Mouse (Mus musculus) hindbrain, embryonic 11.5 days (tissue): Measurements from ENCODE around the gene Ccdc97. TPM values are rescaled to one million over a fixed set of nuclear protein-coding genes. Genes with fewer than 3 reads are reported as not detected.

Source experiments
- ATAC-seq: fragments of 200-750 bp; cut with Nextera tagmentation; 2 replicates; pipeline ENCODE4 v1.8.0; 2017; ENCODE audit warnings: mild to moderate bottlenecking, moderate TSS enrichment, moderate library complexity; ENCODE audit not compliant: low FRiP score
- DNase-seq: peaks from one replicate; pipeline ENCODE4 v3.0.0-alpha.2; 2015; ENCODE audit warnings: low spot score
- H3K27ac ChIP-seq: fragments of 300-500 bp; sonication (generic); 2 replicates; pipeline ENCODE4 v1.5.1; 2014; ENCODE audit warnings: mild to moderate bottlenecking, low read depth, low read length
- H3K27me3 ChIP-seq: fragments of 300-500 bp; sonication (generic); 2 replicates; pipeline ENCODE4 v1.6.1; 2014; ENCODE audit warnings: mild to moderate bottlenecking, low read length, moderate library complexity, mixed read lengths; ENCODE audit not compliant: control insufficient read depth, insufficient read depth
- H3K36me3 ChIP-seq: fragments of 300-500 bp; sonication (generic); 2 replicates; pipeline ENCODE4 v1.6.1; 2014; ENCODE audit warnings: mild to moderate bottlenecking, low read length, moderate library complexity, mixed read lengths; ENCODE audit not compliant: control insufficient read depth, insufficient read depth
- H3K4me1 ChIP-seq: fragments of 300-500 bp; sonication (generic); replicated peaks from 2 replicates; pipeline ENCODE4 v1.6.1; 2014; ENCODE audit warnings: low read length, mixed read lengths; ENCODE audit not compliant: control insufficient read depth, insufficient read depth
- H3K4me2 ChIP-seq: fragments of 300-500 bp; sonication (generic); replicated peaks from 2 replicates; pipeline ENCODE4 v1.6.1; 2014; ENCODE audit warnings: mild to moderate bottlenecking, low read depth, low read length
- H3K4me3 ChIP-seq: fragments of 300-500 bp; sonication (generic); 2 replicates; pipeline ENCODE4 v1.5.1; 2014; ENCODE audit warnings: low read depth, low read length
- H3K9ac ChIP-seq: fragments of 300-500 bp; sonication (generic); 2 replicates; pipeline ENCODE4 v1.6.1; 2014; ENCODE audit warnings: low read depth, low read length
- H3K9me3 ChIP-seq: fragments of 300-500 bp; sonication (generic); 2 replicates; pipeline ENCODE4 v1.6.1; 2016; ENCODE audit warnings: low read length; ENCODE audit not compliant: control insufficient read depth
- WGBS: fragments of 180-500 bp; shearing (Covaris S2); extraction: QIAGEN DNeasy Blood & Tissue Kit; methylation state at CpG from one replicate; pipeline ENCODE4 v1.1.7; 2014; 5-methylcytosine and 5-hydroxymethylcytosine counted together
- polyA plus RNA-seq: library from polyadenylated mRNA; unstranded; fragments of >200 nt; fragmentation: Nextera tagmentation; extraction: Ambion mirVana; gene quantifications from 2 replicates; pipeline ENCODE4 v1.2.1, GENCODE M21; 2014

Gene Ccdc97
- polyA plus RNA-seq, 1 experiment from 2014 or later: 33.7 TPM

DNA sequence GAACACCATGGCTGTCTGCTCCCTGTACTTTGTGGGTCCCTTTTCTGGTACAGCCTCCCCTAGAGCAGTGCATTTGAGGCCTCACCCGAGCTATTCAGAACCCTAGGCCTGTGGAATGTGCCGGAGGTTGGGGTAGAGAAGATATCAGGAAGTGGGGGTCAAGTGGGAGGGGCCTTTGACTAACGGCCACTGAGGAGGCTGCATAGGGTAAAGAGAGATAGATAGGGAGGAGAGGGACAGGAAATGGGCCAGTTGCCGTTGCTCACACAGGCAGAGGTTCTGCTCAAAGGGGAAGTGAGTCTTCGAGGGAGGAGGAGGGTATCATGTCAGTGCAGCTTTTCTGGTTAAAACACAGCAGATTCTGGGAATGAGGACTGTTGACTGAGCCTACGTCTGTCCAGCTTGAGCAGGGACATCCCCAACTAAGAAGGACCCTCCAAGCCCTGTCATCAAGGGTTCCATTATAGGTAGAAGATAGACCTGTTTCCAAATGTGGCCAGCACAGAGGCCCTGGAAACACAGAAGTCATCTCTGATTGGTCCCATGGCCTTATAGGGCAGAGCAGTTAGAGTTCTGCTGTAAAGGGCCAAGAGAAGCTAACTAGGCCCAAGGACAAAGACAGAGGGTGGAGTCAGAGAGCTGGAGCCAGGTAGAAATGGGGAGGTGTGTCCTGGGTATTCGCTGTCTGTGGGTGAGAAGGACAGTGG lies 35.3 kb downstream of the Ccdc97 start:
- DNase-seq: no peak
- no peak overlapping the region for H3K4me3 ChIP-seq
- H3K9me3 ChIP-seq: no peaks in the 10 kb centered on the region
- no peak overlapping the region for H3K9ac ChIP-seq
- H3K4me1 ChIP-seq: peaks cover 6% of the 10 kb centered on the region
- no peak overlapping the region for H3K4me2 ChIP-seq
- WGBS: 67% methylated on average over 7 of the region's 7 CpGs
- no peaks in the 10 kb centered on the region for H3K36me3 ChIP-seq
- no peak overlapping the region for H3K27ac ChIP-seq
- no peak for ATAC-seq
- H3K27me3 ChIP-seq: peaks cover 33% of the 10 kb centered on the region

DNA sequence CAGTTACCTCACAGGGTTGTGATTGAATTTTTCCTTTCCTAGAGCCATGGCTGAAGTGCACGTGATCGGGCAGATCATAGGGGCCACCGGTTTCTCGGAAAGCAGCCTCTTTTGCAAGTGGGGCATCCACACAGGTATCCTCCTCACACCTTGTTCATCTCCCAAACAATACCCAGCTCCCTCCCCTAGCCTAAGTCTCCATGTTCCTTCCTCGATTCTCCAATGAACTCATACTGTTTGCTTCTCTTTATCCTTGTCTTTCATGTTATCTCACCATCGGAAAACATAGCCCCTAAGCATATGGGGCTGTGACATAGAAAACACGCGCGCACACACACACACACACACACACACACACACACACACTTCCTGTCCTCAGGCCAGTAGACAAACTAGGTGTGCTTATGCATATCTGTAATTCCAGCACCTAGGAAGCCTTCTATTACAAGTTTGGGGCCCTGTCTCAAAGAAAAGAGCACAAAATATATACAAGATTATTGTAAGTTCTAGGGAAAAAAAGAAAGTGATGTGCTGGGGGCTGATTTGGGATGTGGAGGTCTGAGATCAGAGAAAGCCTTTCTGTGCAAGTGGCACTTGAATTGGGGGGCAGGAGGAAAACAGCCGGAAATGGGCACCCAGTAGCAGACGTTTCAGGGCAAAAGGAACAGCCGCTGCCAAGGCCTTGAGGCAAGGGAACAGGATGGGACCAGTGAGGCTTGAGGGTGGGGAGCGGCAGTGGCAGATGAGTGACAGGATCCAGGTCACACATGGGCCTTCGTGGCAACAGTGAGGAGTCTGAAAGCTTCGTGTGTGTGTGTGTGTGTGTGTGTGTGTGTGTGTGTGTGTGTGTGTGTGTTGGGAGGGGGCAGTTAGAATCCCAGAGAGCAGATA lies 37.3 kb downstream of the Ccdc97 start:
- H3K9me3 ChIP-seq: no peaks in the 10 kb centered on the region
- H3K27ac ChIP-seq: no peak overlapping the region
- H3K9ac ChIP-seq: no peak overlapping the region
- ATAC-seq (no peak; the same call in 1 of the 2 replicates), DNase-seq (no peak)
- peaks cover 15% of the 10 kb centered on the region for H3K27me3 ChIP-seq
- H3K4me1 ChIP-seq: no peaks in the 10 kb centered on the region; the same call in 1 of the 2 replicates
- peak overlapping the region; percentile 59; the same call in 1 of the 2 replicates for H3K4me3 ChIP-seq
- WGBS: 63% methylated on average over 15 of the region's 15 CpGs
- peak overlapping the region; percentile 8; the same call in 1 of the 2 replicates for H3K4me2 ChIP-seq
- no peaks in the 10 kb centered on the region for H3K36me3 ChIP-seq

DNA sequence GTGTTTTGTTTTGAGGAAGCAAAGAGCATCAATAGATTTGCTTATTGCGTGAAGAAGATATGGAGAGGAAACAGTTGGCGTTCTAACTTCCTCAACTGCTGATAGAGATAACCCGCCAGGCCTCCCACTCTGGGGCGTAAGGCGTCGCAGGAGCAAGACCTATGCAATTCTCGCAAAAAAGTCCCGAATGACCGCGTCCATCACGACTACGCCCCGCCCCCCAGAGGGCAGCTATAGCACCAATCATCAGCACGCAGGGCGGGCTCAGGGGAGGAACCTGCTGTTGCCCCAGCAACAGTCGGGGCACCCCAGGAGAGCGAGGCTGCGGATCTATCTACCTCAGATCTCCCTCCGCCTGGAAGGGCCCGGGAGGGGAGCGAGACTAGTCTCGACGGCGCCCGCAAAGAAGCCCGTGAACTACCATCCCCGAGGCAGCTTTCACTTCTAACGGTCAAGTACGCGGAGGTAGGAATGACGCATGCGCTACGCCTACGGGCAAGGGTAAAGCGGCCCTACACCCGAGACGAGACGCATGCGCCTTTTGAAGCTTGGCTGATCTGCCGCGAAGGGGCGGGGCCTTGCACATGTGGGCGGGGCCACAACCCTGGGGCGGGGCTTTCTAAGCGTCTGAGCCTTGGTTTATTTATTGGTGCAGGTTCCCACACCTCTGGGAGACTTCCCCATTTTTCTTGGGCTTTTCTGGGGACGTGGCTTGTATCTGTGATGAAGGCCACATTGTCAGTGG lies 38.2 kb downstream of the Ccdc97 start, which contains the start of gene B9d2:
Gene B9d2, plus strand, starts transcription at position 267 of the 745 bp plus-strand sequence.
- H3K27me3 ChIP-seq: peaks cover 12% of the 10 kb centered on the region
- H3K4me1 ChIP-seq: no peaks in the 10 kb centered on the region
- under 1% methylated on average over 46 of the region's 46 CpGs for WGBS
- H3K4me2 ChIP-seq: peak within 1 kb of the TSS; percentile 38
- peak within 1 kb of the TSS; percentile 59 for H3K4me3 ChIP-seq
- ATAC-seq (peak; percentile 98), DNase-seq (peak; percentile 95)
- H3K27ac ChIP-seq: peak within 1 kb of the TSS; percentile 91
- no peaks in the 10 kb centered on the region for H3K9me3 ChIP-seq
- H3K36me3 ChIP-seq: no peaks in the 10 kb centered on the region
- peak within 1 kb of the TSS; percentile 65 for H3K9ac ChIP-seq

DNA sequence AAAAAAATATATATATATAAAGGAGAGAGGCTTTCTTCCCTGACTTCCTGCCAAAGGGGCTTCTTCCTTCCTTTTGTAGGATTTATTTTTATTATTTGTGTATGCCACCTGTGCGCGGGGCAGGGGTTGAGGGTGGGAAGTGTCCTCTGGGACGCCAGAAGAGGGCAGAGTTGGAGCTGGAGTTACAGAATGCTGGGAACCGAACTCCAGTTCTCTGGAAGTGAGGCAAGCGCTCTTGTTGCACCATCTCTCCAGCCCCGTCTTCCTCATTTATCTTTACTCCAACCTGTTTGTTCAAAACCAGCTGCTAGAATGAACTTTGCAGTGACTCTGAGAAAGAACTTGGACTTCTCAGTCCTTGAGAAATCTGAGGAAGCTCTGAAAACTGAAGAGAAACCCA lies 38.9 kb downstream of the Ccdc97 start:
- H3K9me3 ChIP-seq: no peaks in the 10 kb centered on the region
- ATAC-seq: no peak
- H3K27me3 ChIP-seq: peaks cover 18% of the 10 kb centered on the region
- no peak overlapping the region; the same call in 1 of the 2 replicates for H3K9ac ChIP-seq
- peak overlapping the region; percentile 59; the same call in 1 of the 2 replicates for H3K4me3 ChIP-seq
- peak; percentile 12 for DNase-seq
- H3K27ac ChIP-seq: no peak overlapping the region
- peak overlapping the region; percentile 38 for H3K4me2 ChIP-seq
- H3K36me3 ChIP-seq: no peaks in the 10 kb centered on the region
- no peaks in the 10 kb centered on the region for H3K4me1 ChIP-seq
- 10% methylated on average over 6 of the region's 6 CpGs for WGBS

DNA sequence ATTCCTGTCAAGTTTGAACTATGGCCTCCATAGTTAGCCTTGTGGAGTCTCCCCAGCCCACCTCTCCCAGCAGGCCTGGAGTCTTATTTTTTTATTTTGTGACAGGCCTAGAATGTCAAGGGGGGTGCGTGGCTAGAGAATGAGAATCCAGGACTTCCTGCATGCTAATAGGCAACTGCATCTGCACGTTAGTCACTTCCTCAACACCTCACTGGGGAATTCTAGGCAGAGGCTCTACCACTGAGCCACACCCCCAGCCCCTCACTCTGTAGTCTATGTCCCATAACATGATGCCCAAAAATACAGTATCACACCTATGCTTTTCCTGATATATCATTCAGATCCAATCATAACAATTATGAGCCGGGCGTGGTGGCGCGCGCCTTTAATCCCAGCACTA lies 41.9 kb downstream of the Ccdc97 start:
- H3K36me3 ChIP-seq: no peaks in the 10 kb centered on the region
- WGBS: 91% methylated on average over 7 of the region's 7 CpGs
- no peak overlapping the region for H3K4me2 ChIP-seq
- no peak overlapping the region for H3K4me3 ChIP-seq
- no peak for DNase-seq
- no peak for ATAC-seq
- H3K9me3 ChIP-seq: no peaks in the 10 kb centered on the region
- peaks cover 36% of the 10 kb centered on the region for H3K27me3 ChIP-seq
- H3K4me1 ChIP-seq: no peaks in the 10 kb centered on the region; the same call in 1 of the 2 replicates
- no peak overlapping the region for H3K9ac ChIP-seq
- no peak overlapping the region for H3K27ac ChIP-seq

DNA sequence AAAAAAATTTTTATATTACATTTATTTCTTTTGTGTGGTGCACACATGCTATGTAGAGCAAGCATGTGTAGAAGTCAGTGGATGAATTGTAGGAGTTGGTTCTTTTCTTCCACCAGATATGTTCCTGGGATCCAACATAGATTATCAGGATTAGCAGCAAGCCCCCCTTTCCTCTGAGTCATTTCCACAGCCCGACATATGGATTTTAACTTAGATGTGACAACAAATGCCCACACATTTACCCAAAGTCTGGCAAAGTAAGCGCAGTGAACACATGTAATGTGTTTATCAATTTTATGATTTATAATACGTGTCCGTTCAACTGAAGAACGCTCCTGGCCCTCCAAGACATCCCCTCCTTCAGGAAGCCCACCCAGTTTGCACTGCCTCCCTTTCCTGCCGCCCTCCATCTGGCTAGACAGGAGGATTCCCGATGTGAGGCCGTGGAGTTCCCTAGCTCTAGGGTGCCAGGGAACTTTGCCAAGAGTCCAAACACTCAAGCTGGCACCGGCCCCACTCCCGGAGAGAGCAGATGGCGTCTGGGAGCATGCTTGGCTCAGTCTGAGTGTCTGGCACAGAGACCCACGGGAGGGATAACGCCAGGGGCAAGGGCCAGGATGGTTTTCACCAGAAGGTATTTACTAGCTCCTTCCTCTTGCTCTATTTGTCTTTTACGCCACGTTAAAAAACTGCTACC lies 42.7 kb downstream of the Ccdc97 start:
- H3K9me3 ChIP-seq: no peaks in the 10 kb centered on the region
- WGBS: 84% methylated on average over 15 of the region's 15 CpGs
- no peak overlapping the region for H3K4me2 ChIP-seq
- no peak for ATAC-seq
- H3K9ac ChIP-seq: no peak overlapping the region
- no peak overlapping the region for H3K4me3 ChIP-seq
- no peak for DNase-seq
- no peak overlapping the region for H3K27ac ChIP-seq
- H3K27me3 ChIP-seq: peaks cover 36% of the 10 kb centered on the region
- H3K4me1 ChIP-seq: no peaks in the 10 kb centered on the region; the same call in 1 of the 2 replicates
- H3K36me3 ChIP-seq: no peaks in the 10 kb centered on the region

DNA sequence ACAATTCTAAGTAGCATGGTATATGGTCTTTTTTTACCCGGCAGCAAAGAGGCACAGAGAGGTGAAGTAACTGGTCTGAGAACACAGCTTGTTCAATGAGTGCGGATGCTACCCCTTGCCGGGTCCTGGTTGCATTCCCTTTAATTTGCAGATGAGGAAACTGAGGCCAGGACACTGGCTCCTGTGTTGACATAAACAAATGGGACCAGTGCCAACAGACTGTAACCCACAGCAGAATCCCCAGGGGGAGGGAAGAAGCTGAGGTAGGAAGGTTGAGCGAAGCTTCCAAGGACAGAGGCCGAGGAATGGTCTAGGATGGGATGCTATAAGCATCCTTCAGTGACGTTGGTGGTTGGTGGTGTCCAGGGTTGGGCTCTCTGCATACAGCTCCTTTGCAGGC lies 43.5 kb downstream of the Ccdc97 start:
- DNase-seq (peak; percentile 9), ATAC-seq (no peak)
- H3K4me3 ChIP-seq: no peak overlapping the region; the same call in 1 of the 2 replicates
- H3K4me1 ChIP-seq: no peaks in the 10 kb centered on the region; the same call in 1 of the 2 replicates
- no peak overlapping the region for H3K27ac ChIP-seq
- peaks cover 36% of the 10 kb centered on the region for H3K27me3 ChIP-seq
- H3K36me3 ChIP-seq: no peaks in the 10 kb centered on the region
- no peaks in the 10 kb centered on the region for H3K9me3 ChIP-seq
- WGBS: 44% methylated on average over 6 of the region's 6 CpGs
- H3K4me2 ChIP-seq: no peak overlapping the region
- no peak overlapping the region for H3K9ac ChIP-seq
